In genomic region chr2:179998431-179998830, GRCm38 (mm10) we compare ENCODE assay signal across 17 mouse cellular contexts.
"Had no signal": no experiment of that assay in that cellular context is flagged by ENCODE, and none has a peak within 500 bp of the region (broad histone marks: within the 10 kb centered on the region; RNA-seq: fewer than 3 reads in every experiment).

No protein-coding gene starts in this region.

- H3K4me2 ChIP-seq: liver, embryonic 13.5 days; lung, embryonic 14.5 days; midbrain, embryonic 12.5 days; neural tube, embryonic 13.5 days; stomach, embryonic 15.5 days had no signal

- H3K36me3 ChIP-seq: liver, embryonic 13.5 days; midbrain, embryonic 12.5 days; neural tube, embryonic 13.5 days; stomach, embryonic 15.5 days had no signal

- H3K27me3 ChIP-seq: liver, embryonic 13.5 days; midbrain, embryonic 12.5 days; neural tube, embryonic 13.5 days; stomach, embryonic 15.5 days had no signal

- H3K4me3 ChIP-seq: left cerebral cortex, adult 2 months; liver, embryonic 13.5 days; midbrain, embryonic 12.5 days; myocyte; neural tube, embryonic 13.5 days; stomach, embryonic 15.5 days had no signal

- H3K9ac ChIP-seq: liver, embryonic 13.5 days; lung, embryonic 14.5 days; midbrain, embryonic 12.5 days; neural tube, embryonic 13.5 days; stomach, embryonic 15.5 days had no signal

- H3K4me1 ChIP-seq: liver, embryonic 13.5 days; midbrain, embryonic 12.5 days; neural tube, embryonic 13.5 days; stomach, embryonic 15.5 days had no signal

- ATAC-seq: lung, postnatal 0 days; midbrain, embryonic 16.5 days had no signal

- H3K9me3 ChIP-seq: liver, embryonic 13.5 days; midbrain, embryonic 12.5 days; neural tube, embryonic 13.5 days; stomach, embryonic 15.5 days had no signal

- DNase-seq: kidney, adult 2 months; kidney, postnatal 10 days; kidney, postnatal 36 days; liver, embryonic 13.5 days; lung, embryonic 14.5 days; retina, postnatal 1 day; right cerebral cortex, postnatal 25 days; spleen, adult 18-20 months; thymus, postnatal 25 days had no signal

- H3K27ac ChIP-seq: left cerebral cortex, adult 2 months; liver, embryonic 13.5 days; macrophage; midbrain, embryonic 12.5 days; neural tube, embryonic 13.5 days; stomach, embryonic 15.5 days had no signal
